Mouse (Mus musculus): Measurements from ENCODE around the gene Capn2.

- TF ChIP-seq CTCF (IDR thresholded peaks at IDR 0.05) (no peak), EP300 (IDR thresholded peaks at IDR 0.05) (no peak)
These were observed 69.0 kb downstream of the Capn2 start for GRCm38 (mm10) chr1:182448276-182449035.
